ENCODE assay signal across 13 mouse cellular contexts in genomic region chr7:113621898-113622510, GRCm38 (mm10).
DNase-seq lines count a peak whose midpoint lies in the region; ATAC-seq and TF ChIP-seq lines count a peak whose summit lies in the region.
"Had no signal": no experiment of that assay in that cellular context is flagged by ENCODE, and none has a peak within 500 bp of the region (broad histone marks: within the 10 kb centered on the region; RNA-seq: fewer than 3 reads in every experiment).

No protein-coding gene starts in this region.

- TF ChIP-seq CTCF in hindbrain, postnatal 0 days (IDR thresholded peaks at IDR 0.05; ENCODE audit: low read depth) = no peak

- H3K27ac ChIP-seq in heart, embryonic 16.5 days (ENCODE audit: low read length) = no peak overlapping the region
- H3K27ac ChIP-seq in hindbrain, postnatal 0 days = peak overlapping the region; percentile 38; the same call in 1 of the 2 replicates

- no peak for DNase-seq in heart, adult 18-20 months
- DNase-seq in thymus, postnatal 14 days = peak; percentile 10
- DNase-seq in thymus, postnatal 36 days = no peak
- DNase-seq in hindbrain, postnatal 0 days (ENCODE audit: low spot score) = peak; percentile 55
- DNase-seq in cerebellum, postnatal 14 days = no peak
- no peak for DNase-seq in left cerebral cortex, adult 8-10 months (ENCODE audit: low spot score in 2 of 2)
- DNase-seq: cerebellum, adult 9-11 months; gastrocnemius, postnatal 36 days; liver, postnatal 0 days had no signal

- H3K27me3 ChIP-seq in heart, embryonic 16.5 days (ENCODE audit: control insufficient read depth, insufficient read depth, low read length) = no peaks in the 10 kb centered on the region
- H3K27me3 ChIP-seq in hindbrain, postnatal 0 days (ENCODE audit: insufficient read depth, low read length) = no peaks in the 10 kb centered on the region; the same call in 1 of the 2 replicates

- no peak for ATAC-seq in heart, embryonic 16.5 days (replicated peaks; ENCODE audit: extremely low read depth, insufficient read depth, low FRiP score)
- peak; percentile 72; the same call in 1 of the 2 replicates for ATAC-seq in hindbrain, postnatal 0 days
- ATAC-seq: CD4-positive, CD25-positive, alpha-beta regulatory T cell, adult 4 months; forebrain, embryonic 16.5 days; intestine, embryonic 16.5 days; liver, postnatal 0 days had no signal

- H3K4me2 ChIP-seq in heart, embryonic 16.5 days (ENCODE audit: low read depth, low read length) = peak overlapping the region; percentile 7; the same call in 1 of the 2 replicates
- no peak overlapping the region for H3K4me2 ChIP-seq in hindbrain, postnatal 0 days (ENCODE audit: low read depth, low read length)

- H3K36me3 ChIP-seq in heart, embryonic 16.5 days (ENCODE audit: control insufficient read depth, insufficient read depth) = no peaks in the 10 kb centered on the region
- H3K36me3 ChIP-seq in hindbrain, postnatal 0 days (ENCODE audit: insufficient read depth, low read length) = no peaks in the 10 kb centered on the region

- WGBS in heart, embryonic 16.5 days = 64% methylated on average over 13 of the region's 13 CpGs
- 33% methylated on average over 13 of the region's 13 CpGs for WGBS in hindbrain, postnatal 0 days

- 0 out of 2 replicates have a peak, but pooled peaks cover 5% of the 10 kb centered on the region for H3K9me3 ChIP-seq in heart, embryonic 16.5 days (replicated peaks; ENCODE audit: control insufficient read depth, low read length)
- H3K9me3 ChIP-seq in hindbrain, postnatal 0 days (ENCODE audit: low read length) = no peaks in the 10 kb centered on the region

- no peak overlapping the region for H3K9ac ChIP-seq in heart, embryonic 16.5 days (ENCODE audit: low read length)
- H3K9ac ChIP-seq in hindbrain, postnatal 0 days (replicated peaks; ENCODE audit: low read length) = no peak overlapping the region
- H3K9ac ChIP-seq: liver, postnatal 0 days had no signal

- peaks cover 13% of the 10 kb centered on the region for H3K4me1 ChIP-seq in heart, embryonic 16.5 days (ENCODE audit: control insufficient read depth, insufficient read depth, low read length)
- peaks cover 12% of the 10 kb centered on the region; the same call in 1 of the 2 replicates for H3K4me1 ChIP-seq in hindbrain, postnatal 0 days (ENCODE audit: insufficient read depth, low read length)

- H3K4me3 ChIP-seq in heart, embryonic 16.5 days (ENCODE audit: low read length) = no peak overlapping the region
- no peak overlapping the region for H3K4me3 ChIP-seq in hindbrain, postnatal 0 days (ENCODE audit: low read length)

Comparison
In these comparisons a context has a peak if more than half of its experiments do, and no peak if none do; other contexts are left out.
1. DNase-seq: peak in thymus, postnatal 14 days (single experiment) and hindbrain, postnatal 0 days (single experiment); none in heart, adult 18-20 months (0 of 2), thymus, postnatal 36 days (0 of 2), cerebellum, postnatal 14 days (0 of 2) and left cerebral cortex, adult 8-10 months (0 of 2).